Mouse (Mus musculus) small intestine, adult 2 months (tissue): ENCODE results near the gene Strip2. TPM values are rescaled to one million over a fixed set of nuclear protein-coding genes. Genes with fewer than 3 reads are reported as not detected.

Experiments used
- H3K27ac ChIP-seq: fragments of 200-500 bp; 2 replicates; pipeline ENCODE4 v1.5.1; 2012; ENCODE audit warnings: low read depth, low read length, control low read depth, inconsistent platforms; ENCODE audit not compliant: insufficient read depth
- H3K27me3 ChIP-seq: fragments of 200-500 bp; 2 replicates; pipeline ENCODE4 v1.6.1; 2012; ENCODE audit warnings: mild to moderate bottlenecking, moderate library complexity, low read length, inconsistent platforms; ENCODE audit not compliant: control insufficient read depth, insufficient read depth
- H3K36me3 ChIP-seq: fragments of 200-500 bp; 2 replicates; pipeline ENCODE4 v1.6.1; 2012; ENCODE audit warnings: mild to moderate bottlenecking, low read length, control low read depth, inconsistent platforms; ENCODE audit not compliant: control insufficient read depth, insufficient read depth
- H3K4me1 ChIP-seq: fragments of 200-500 bp; 2 replicates; pipeline ENCODE4 v1.6.1; 2012; ENCODE audit warnings: low read length, inconsistent platforms, mixed read lengths; ENCODE audit not compliant: control insufficient read depth, insufficient read depth, insufficient read length
- H3K4me3 ChIP-seq: fragments of 200-500 bp; 2 replicates; pipeline ENCODE4 v1.5.1; 2012; ENCODE audit warnings: low read depth, mild to moderate bottlenecking, control low read depth, inconsistent platforms, low read length, moderate library complexity
- CTCF ChIP-seq: fragments of 200-500 bp; IDR thresholded peaks from 2 replicates; pipeline ENCODE4 v1.5.1; 2012; ENCODE audit warnings: low read depth, mild to moderate bottlenecking, control low read depth, inconsistent platforms, low read length, moderate library complexity, mixed read lengths; ENCODE audit not compliant: insufficient replicate concordance, insufficient read length; ENCODE audit errors: extremely low read depth
- POLR2A ChIP-seq: fragments of 200-500 bp; IDR thresholded peaks from 2 replicates; pipeline ENCODE4 v1.6.1; 2012; ENCODE audit warnings: low read depth, mild to moderate bottlenecking, control low read depth, inconsistent platforms, low read length, moderate library complexity
- WGBS: fragments of 180-500 bp; shearing (Covaris S2); methylation state at CpG from one replicate; pipeline ENCODE4 v1.1.7; 2018; 5-methylcytosine and 5-hydroxymethylcytosine counted together
- polyA plus RNA-seq: library from polyadenylated mRNA; depleted of rRNA; stranded (reverse); fragments of >200 nt; gene quantifications from 2 replicates; pipeline ENCODE4 v1.2.3, GENCODE M21; 2012

The Strip2 gene
- polyA plus RNA-seq, 1 experiment: 0.98 TPM

GRCm38 (mm10) chr6:29974836-29975235, 58.0 kb downstream of the Strip2 start:
- WGBS: 65% methylated on average over 8 of the region's 8 CpGs
- H3K27me3 ChIP-seq: no peaks in the 10 kb centered on the region
- H3K36me3 ChIP-seq: no peaks in the 10 kb centered on the region
- TF ChIP-seq CTCF: no peak
- no peak for TF ChIP-seq POLR2A
- no peak overlapping the region for H3K4me3 ChIP-seq
- no peaks in the 10 kb centered on the region for H3K4me1 ChIP-seq
- no peak overlapping the region for H3K27ac ChIP-seq

GRCm38 (mm10) chr6:29980461-29980860, 63.6 kb downstream of the Strip2 start:
- H3K36me3 ChIP-seq: no peaks in the 10 kb centered on the region
- TF ChIP-seq CTCF (no peak), POLR2A (no peak)
- WGBS: 89% methylated on average over 6 of the region's 6 CpGs
- H3K27me3 ChIP-seq: no peaks in the 10 kb centered on the region
- H3K4me1 ChIP-seq: no peaks in the 10 kb centered on the region; the same call in 1 of the 2 replicates
- H3K4me3 ChIP-seq: no peak overlapping the region
- no peak overlapping the region for H3K27ac ChIP-seq

GRCm38 (mm10) chr6:29981797-29982196, 65.0 kb downstream of the Strip2 start:
- Histone ChIP-seq H3K36me3 (no peaks in the 10 kb centered on the region), H3K4me3 (no peak overlapping the region), H3K27ac (no peak overlapping the region)

GRCm38 (mm10) chr6:29985058-29985498, 68.3 kb downstream of the Strip2 start:
- no peak overlapping the region for H3K27ac ChIP-seq
- TF ChIP-seq CTCF: no peak
- TF ChIP-seq POLR2A: no peak
- peak overlapping the region; percentile 77 for H3K4me3 ChIP-seq
- under 1% methylated on average over 37 of the region's 37 CpGs for WGBS
- no peaks in the 10 kb centered on the region for H3K27me3 ChIP-seq
- H3K4me1 ChIP-seq: peaks cover 3% of the 10 kb centered on the region
- no peaks in the 10 kb centered on the region for H3K36me3 ChIP-seq

More at GRCm38 (mm10) chr6:29981797-29982196, 65.0 kb downstream of the Strip2 start:
- TF ChIP-seq POLR2A: no peak
- Histone ChIP-seq H3K4me1 (no peaks in the 10 kb centered on the region; the same call in 1 of the 2 replicates), H3K27me3 (no peaks in the 10 kb centered on the region)

- no peaks in the 10 kb centered on the region for H3K27me3 ChIP-seq
- H3K4me1 ChIP-seq: peaks cover 3% of the 10 kb centered on the region
- no peak for TF ChIP-seq POLR2A
- no peak for TF ChIP-seq CTCF
- H3K4me3 ChIP-seq: peak overlapping the region; percentile 77
- WGBS: 3% methylated on average over 14 of the region's 14 CpGs
- no peaks in the 10 kb centered on the region for H3K36me3 ChIP-seq
- H3K27ac ChIP-seq: no peak overlapping the region
Observed at GRCm38 (mm10) chr6:29985504-29985903, 68.7 kb downstream of the Strip2 start.

GRCm38 (mm10) chr6:29985986-29986385, 69.2 kb downstream of the Strip2 start:
- H3K27ac ChIP-seq: no peak overlapping the region
- WGBS: 20% methylated on average over 6 of the region's 6 CpGs
- no peak for TF ChIP-seq CTCF
- TF ChIP-seq POLR2A: no peak
- H3K36me3 ChIP-seq: no peaks in the 10 kb centered on the region
- H3K4me3 ChIP-seq: no peak overlapping the region
- peaks cover 3% of the 10 kb centered on the region for H3K4me1 ChIP-seq
- no peaks in the 10 kb centered on the region for H3K27me3 ChIP-seq

- Histone ChIP-seq H3K4me3 (no peak overlapping the region), H3K36me3 (no peaks in the 10 kb centered on the region), H3K4me1 (peaks cover 3% of the 10 kb centered on the region), H3K27ac (no peak overlapping the region), H3K27me3 (no peaks in the 10 kb centered on the region)
- TF ChIP-seq CTCF (no peak), POLR2A (no peak)
- 31% methylated on average over 3 of the region's 3 CpGs for WGBS
Observed at GRCm38 (mm10) chr6:29987246-29987645, 70.4 kb downstream of the Strip2 start.

GRCm38 (mm10) chr6:29998140-29998539, 81.3 kb downstream of the Strip2 start:
- 76% methylated on average over 9 of the region's 9 CpGs for WGBS
- no peak for TF ChIP-seq POLR2A
- no peak for TF ChIP-seq CTCF
- H3K27ac ChIP-seq: no peak overlapping the region
- no peaks in the 10 kb centered on the region for H3K36me3 ChIP-seq
- no peak overlapping the region for H3K4me3 ChIP-seq
- no peaks in the 10 kb centered on the region for H3K27me3 ChIP-seq
- no peaks in the 10 kb centered on the region for H3K4me1 ChIP-seq
